Mouse (Mus musculus): ENCODE data around the gene Acot7.

The Acot7 gene

DNA sequence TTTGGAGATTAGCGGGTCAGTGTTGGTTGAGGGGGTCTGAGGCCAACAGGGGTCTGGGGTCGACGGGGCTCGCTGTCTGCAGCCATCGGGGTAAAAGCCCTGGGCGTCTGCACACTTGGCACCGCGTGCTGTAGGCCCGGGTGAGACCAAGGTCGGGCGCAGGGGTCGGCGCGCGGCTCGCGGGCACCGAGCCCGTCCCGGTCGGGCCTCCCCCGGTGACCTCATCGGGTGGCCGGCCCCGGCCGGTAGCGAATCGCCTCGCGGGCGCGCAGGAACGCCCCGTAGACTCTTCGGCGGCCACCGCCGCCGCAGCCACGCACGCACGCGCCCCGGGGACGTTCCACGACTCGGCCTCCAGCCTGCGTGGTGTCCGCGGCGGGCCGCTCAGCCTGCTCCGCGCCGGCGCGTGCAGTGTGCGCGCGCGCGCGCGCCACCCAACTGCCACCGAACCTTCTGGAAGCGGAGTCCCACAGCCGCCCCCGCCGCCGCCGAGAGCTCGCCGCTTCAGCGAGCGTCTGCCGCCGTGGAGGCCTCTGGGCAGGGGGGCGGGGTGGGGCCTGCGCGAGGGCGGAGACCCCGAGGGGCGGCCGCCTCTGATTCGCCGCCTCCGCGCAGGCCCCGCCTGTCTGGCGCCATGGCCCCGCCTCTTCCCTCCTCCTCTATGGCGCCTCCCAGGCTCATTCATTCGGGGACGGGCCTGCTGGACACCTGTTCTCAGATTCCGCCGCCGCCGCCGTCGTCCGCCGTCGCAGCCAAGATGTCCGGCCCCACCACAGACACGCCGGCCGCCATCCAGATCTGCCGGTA lies at the start of gene Acot7:
Gene Acot7, plus strand, starts transcription at position 598 of the 807 bp plus-strand sequence.
- in situ Hi-C loops (cut with MseI, MboI) = loop anchor here in 1 of 2 experiments (5.0 to 10.0 kb wide), 2 partner anchors 35 to 107 kb away; no protein-coding TSS in a partner anchor

GRCm38 (mm10) chr4:152128784-152129183 lies 49.1 kb upstream of the Acot7 start:
- in situ Hi-C loops (cut with MseI, MboI) = no loop called here

DNA sequence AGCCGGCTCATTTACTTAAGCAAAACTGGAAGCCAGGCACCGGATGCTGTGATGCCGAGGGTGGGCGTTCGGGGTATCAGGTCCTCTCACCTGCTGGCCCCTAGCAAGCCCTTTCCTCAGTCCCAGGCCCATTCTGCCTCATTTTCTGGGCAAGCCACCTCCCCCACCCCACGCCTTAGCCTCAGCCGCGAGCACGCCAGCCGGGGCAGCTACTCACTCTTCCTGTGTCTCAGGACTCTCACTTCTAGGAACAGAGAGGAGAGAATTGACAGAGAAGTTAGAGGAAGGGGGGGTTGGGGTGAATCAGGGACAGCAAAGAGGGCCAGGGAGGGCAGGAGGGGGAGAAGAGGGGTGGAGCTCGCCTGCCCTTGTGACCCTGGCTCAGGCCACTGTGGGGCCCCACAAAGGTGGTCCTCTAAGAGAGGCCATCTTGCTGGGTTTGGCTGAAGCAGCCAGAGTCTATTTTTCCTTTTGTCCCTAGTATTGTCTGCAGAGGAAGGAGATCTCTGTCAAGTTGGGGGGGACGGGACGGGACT lies 48.5 kb upstream of the Acot7 start:
- in situ Hi-C loops (cut with MseI, MboI) = no loop called here

GRCm38 (mm10) chr4:152130771-152131653 lies 46.9 kb upstream of the Acot7 start:
- in situ Hi-C loops (cut with MseI, MboI) = no loop called here

GRCm38 (mm10) chr4:152131809-152132771 lies 45.8 kb upstream of the Acot7 start:
- in situ Hi-C loops (cut with MseI, MboI) = no loop called here

- in situ Hi-C loops (cut with MseI, MboI) = no loop called here
These were observed 45.2 kb upstream of the Acot7 start for GRCm38 (mm10) chr4:152132772-152133169.

GRCm38 (mm10) chr4:152133213-152133612 lies 44.7 kb upstream of the Acot7 start:
- in situ Hi-C loops (cut with MseI, MboI) = no loop called here

DNA sequence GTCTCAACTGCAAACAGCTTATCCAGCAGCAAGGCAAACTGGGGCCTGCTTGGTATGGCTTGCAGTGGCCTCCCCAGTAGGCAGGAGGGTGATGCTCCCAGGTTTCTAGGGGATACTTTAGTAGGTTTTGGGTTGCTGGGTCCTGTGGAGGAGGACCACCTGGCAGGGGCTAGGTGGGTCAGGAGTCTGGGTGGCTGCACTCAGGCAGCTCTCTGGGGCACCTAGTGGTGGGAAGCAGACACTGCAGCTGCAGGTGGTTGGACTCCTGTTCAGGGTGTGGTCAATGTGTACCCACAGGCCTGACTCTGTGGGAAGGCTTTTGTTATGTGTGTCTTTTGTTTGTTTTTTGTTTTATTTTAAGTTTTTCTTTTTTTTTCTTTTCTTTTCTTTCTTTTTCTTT lies 43.4 kb upstream of the Acot7 start:
- in situ Hi-C loops (cut with MseI, MboI) = no loop called here

GRCm38 (mm10) chr4:152135363-152135762 lies 42.6 kb upstream of the Acot7 start:
- in situ Hi-C loops (cut with MseI, MboI) = no loop called here

DNA sequence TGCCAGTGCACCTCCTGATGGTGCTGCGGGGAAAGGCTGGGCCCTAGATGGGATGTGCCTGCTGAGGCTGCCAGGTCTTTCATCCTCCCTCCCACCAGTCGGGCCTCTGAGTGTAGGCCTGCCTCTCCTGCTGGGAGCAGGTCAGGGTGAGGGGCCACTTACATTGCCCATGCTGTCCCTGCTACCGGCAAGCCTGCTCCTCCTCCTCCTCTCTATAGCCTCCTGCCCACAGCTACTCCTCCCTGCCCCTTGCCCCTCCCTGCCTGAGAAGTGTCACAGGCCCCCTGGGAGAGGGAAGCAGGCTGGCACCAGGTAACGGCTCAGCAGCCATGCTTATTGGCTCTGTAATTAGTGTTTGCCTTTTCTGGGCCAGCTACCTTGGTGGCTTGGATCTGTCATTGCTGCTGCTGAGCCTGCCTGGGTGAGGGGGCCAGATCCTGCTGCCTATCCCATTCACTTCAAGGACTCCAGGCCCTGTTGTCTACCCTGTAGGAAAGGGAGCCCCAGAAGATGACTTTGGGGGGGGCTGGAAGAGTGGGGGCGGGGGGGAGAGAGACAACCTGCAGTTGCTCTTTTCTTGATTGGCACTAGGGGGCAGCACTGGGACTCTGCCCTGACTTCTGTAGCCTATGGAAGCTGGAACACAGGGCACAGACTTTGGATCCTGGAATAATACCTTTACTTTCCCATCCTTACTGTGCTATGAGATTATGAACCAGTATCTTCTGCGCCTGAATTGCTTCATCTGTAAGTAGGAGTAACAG lies 41.6 kb upstream of the Acot7 start:
- in situ Hi-C loops (cut with MseI, MboI) = no loop called here

- in situ Hi-C loops (cut with MseI, MboI) = no loop called here
These were observed 41.1 kb upstream of the Acot7 start for GRCm38 (mm10) chr4:152136876-152137250.

DNA sequence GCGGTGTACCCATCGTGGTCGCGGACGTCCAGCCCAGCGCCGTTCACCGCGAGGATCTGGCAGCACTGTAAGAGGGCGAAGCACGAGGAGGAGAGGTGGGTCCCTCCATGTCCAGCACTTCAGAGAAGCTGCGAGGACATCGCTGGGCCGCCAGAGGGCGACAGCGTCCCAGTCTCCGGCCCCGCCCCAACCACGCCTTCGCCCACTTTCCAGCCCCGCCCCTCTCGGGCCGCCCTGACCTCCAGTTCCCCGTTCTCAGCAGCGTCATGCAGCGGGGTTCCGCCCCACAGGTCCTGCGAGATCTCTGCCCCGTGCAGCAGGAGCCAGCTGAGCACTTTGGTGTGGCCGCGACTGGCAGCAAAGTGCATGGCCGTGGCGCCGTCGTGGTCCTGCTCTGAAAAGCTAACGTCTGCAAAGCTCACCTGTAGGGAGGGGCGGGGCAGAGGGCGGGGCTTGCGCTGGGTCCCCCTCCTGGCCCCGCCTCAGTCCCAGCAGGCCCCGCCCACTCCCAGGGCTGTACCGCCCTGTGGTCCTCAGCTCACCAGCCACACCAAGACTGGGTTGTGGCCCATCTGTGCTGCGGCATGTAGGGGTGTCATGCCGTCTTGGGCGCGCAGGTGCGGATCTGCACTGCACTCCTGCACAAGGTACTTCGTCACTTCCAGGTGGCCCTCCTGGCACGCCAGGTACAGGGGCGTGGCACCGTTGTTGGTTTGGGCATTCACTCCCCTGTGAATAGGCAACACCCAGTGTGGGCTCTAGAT lies 39.3 kb upstream of the Acot7 start:
- in situ Hi-C loops (cut with MseI, MboI) = no loop called here

- in situ Hi-C loops (cut with MseI, MboI) = no loop called here
These were observed 37.5 kb upstream of the Acot7 start for GRCm38 (mm10) chr4:152140441-152140840.

DNA sequence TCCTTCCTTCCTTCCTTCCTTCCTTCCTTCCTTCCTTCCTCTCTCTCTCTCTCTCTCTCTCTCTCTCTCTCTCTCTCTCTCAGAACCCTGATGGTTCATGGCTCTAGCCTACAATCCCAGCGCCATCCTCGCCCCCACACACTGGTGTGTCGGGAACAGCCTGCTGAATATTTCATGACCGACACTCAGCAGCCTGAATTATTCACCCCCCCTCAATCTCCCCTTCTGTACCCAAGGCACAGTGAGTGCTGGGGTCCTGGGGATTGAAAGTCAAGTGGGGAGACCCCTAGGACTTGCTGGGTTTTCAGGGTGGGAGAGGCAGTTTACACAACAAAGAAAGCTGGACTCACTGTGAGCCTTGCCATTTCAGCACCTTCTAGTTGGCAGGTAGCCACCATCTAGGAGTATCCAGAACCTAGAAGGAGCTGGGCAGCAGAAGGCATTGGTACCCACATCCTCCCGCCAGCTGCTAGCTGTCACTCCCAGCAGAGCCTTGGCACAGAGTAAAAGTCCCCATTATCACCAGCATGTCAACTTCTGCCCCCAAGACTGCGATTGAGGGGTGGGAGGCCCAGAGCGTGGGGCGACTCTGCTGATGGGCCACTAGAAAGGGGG lies 36.3 kb upstream of the Acot7 start:
- in situ Hi-C loops (cut with MseI, MboI) = no loop called here

DNA sequence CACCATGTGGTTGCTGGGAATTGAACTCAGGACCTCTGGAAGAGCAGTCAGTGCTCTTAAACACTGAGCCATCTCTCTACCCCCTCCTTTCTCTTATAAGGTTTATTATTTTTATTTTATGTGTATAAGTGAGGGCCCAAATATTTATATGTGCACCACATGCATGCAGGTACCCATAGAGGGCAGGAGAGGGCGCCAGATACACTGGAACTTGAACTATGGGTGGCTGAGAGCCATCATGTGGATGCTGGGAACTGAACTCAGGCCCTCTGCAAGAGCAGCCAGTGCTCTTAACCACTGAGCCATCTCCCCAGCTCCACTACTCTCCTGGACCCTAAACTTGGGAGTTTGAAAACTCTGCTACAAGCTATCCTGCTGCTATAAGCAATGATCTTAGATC lies 34.3 kb upstream of the Acot7 start:
- in situ Hi-C loops (cut with MseI, MboI) = no loop called here

- in situ Hi-C loops (cut with MseI, MboI) = no loop called here
These were observed 32.5 kb upstream of the Acot7 start for GRCm38 (mm10) chr4:152145473-152145872.

DNA sequence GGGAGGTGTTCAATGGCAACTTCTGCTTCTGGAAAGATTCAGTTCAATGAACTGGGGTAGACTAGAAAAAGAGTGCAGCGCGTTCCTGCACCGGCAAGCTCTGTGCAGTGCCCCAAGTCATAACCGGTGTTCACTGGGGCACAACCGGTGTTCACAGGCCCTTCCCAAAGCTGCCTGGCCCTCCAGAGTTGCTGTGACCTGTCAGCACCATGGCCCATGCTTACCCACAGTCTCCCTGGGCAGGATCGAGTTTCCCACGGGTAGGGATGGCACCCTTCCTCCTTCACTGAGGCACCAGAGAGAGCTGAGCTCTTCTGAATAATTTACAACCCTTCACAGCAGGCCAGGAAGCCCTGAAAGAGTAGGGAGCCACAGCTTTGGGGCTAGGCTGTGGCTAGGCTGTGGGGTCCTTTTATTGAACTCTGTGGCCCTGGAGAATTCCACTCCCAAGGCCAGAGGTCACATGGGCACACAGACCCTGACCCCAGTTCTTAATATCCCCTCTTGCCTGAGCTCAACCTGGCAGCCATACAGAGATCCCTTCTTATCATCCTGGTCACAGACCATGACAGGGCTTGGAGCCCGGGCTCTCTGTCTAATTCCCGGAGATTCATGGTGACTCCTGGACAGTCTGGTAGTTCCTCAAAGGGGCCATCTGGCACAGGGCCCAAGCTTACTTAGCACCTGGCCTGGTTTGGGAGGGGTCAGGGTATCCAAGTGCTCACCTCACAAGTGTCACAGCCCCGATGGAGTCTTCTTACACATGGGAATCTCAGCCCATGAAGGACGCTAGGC lies 31.7 kb upstream of the Acot7 start:
- in situ Hi-C loops (cut with MseI, MboI) = no loop called here

DNA sequence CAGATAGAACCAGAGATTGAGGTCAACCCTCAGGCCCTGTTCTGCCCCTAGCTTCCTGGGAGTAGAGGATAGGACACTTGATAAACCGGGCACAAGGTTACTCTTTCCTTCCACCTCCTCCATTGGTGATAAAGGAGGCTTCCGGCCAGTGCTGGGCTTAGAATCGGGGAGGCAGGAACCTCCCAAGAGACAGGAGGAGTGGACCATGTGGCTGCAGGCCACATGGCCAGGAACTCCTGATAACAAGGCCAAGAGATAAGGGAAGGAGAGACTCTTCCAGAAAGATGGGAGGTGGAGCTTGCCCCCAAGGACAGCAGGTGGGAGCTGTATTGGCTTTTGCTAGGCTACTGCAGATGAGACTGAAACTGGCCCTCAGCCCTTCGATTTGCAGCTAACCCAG lies 27.4 kb upstream of the Acot7 start:
- in situ Hi-C loops (cut with MseI, MboI) = loop anchor here in 1 of 2 experiments (25.0 kb wide), 1 partner anchor 1837 kb away; the partner anchor contains the start of genes Cep104 and Dffb

Data from mouse trophoblast stem cell (cell line).